Mouse (Mus musculus): Measurements from ENCODE around the gene Anks3.

DNA sequence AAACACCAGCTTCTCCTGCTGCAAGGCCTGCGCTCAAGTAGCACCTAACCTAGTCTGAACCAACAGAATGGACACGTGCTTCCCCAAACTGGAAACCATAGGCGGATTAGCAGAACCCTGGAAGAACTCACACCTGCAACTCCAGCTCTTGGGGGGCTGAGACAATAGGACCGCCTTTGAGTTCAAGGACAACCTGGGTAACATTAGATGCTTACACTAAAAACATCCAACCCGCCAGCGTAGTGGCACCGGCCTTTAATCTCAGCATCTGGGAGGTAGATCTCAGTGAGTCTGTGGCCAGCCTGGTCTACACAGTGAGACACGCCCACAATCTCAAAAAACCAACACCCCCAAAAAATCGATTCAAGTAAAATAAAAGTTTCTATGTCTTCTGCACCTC, 659 bp downstream of the Anks3 start:
- TF ChIP-seq CTCF (IDR thresholded peaks at IDR 0.05 in 2 of 3, conservative IDR thresholded peaks at IDR 0.05 in 1 of 3; ENCODE audit: control insufficient read depth in 1 of 3, insufficient read depth in 1 of 3, low read depth in 2 of 3, low read length in 3 of 3, poor library complexity in 1 of 3, severe bottlenecking in 1 of 3) (no peak), TBP (IDR thresholded peaks at IDR 0.05; ENCODE audit: low read depth, low read length) (no peak), ZNF384 (IDR thresholded peaks at IDR 0.05; ENCODE audit: low read depth, low read length) (no peak), SIN3A (IDR thresholded peaks at IDR 0.05; ENCODE audit: low read length) (no peak), EP300 (IDR thresholded peaks at IDR 0.05; ENCODE audit: low read depth in 1 of 2, low read length in 2 of 2) (no peak)
